Mouse (Mus musculus): ENCODE results near the gene Krt13.

Gene Krt13

GRCm38 (mm10) chr11:100121466-100121865 lies at the start of gene Krt13:
Krt13 (minus strand) TSS chr11:100121566.
- DNase-seq (ENCODE audit: low spot score in 2 of 2) = no peak

DNA sequence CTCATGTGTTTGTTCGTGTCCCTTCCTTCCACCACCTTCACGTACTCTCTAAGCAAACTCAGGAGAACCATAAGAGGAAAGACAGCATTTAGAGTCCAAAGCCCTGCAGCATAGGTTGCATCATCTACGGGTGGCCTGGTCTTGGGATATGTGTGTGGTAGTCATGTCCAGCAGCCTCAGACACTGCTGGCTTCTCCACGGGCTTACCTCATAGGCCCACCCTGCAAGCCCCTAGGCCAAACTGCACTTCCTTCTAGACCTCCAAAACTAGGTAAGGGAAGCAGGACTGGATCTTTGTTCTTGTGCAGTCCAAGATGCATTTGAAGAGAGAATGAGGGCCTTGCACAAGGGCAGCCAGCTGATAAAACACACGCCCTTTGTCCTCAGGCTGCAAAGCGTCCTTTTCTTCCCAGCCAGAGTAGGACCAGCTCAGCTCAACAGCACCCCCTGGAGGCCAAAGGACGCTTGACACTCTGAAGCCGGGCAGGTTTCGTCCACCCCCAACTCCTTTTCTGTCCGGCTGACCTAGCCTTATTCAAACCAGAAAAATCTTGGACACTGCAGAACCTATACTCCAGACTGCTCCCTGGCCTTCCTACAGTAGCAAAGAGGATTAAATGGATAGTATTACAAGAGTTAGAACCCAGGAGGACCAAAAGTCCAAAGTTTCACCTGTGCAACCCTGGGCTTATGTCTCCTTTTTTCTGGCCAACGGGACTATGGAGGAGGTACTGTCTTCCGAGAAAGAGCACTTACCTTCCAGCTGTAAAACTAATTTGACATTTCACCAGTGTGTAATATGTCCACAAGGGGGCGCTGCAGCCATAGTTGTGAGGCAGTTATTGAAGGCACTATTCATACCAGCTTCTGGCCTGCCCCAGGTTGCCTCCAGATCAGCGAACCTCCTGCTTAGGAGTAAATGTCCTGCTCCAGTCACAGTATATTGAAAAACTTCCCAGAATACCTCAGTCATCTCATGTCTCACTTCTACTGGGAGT lies 47.7 kb upstream of the Krt13 start:
- peak; percentile 62 to 88 for DNase-seq (ENCODE audit: low spot score in 2 of 2)

DNA sequence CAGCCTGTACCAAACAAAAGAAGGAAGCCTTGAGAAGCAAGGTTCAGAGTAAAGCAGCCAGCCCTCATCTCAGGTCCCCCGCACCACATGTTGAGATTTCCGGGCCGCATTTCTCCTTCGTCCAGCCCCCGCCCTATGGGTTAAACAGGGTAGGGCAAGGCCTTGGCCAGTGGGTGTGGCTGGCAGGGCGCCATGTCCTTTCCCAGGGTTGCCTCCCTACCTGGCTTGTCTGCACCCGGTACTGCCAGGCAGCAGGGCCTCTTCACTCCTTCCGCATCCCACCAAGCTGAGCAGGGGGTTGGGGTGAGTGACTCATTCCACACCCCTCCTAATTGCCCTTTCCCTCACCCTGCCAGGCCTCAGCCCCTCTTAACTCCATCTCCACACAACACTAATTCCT lies 46.7 kb upstream of the Krt13 start:
- DNase-seq (ENCODE audit: low spot score in 2 of 2) = peak; percentile 76 to 86

DNA sequence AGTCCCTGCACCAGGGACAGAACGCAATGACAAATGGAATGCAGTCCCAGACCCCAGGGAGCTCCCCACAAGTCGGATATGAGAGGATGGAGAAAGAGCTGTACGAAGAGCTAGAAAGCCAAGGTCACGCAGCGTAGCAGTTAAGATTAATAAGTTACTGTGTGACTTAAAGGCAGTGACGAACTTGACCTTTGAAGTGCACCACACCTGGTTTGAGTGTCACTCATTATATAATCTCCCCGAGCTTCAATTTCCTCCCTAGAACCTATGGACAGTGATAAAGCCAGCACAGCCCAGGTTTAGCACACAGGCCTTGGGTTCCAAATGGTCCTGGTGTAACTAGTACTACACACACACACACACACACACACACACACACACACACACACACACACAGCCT lies 43.0 kb upstream of the Krt13 start:
- no peak for DNase-seq (ENCODE audit: low spot score in 2 of 2)

DNA sequence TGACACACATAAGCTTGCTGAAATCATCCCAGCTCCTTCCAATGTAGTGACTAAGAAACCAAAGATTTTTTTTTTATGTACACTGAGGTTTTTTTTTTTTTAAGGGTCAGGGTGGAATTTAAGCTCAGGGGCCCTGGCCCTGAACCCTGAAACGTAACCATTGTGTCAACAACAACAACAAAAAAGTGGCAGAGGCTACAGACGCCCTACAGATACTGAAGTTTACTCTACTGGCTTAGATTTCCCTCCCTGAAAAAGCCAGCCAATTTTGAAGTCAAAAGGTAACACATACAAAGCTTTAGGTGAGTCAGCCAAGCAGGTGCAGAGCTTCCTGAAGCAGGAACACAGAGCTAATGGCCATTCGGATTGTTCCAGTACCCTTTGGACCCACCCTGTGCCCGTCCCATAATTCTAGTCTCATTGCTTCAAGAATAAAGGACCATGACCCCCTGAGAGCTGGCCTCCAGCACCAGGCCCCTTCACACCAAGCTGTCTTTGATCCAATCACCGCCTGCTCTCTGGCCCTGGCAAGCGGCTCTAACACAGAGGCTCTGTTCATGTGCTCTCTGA lies 36.6 kb upstream of the Krt13 start:
- no peak for DNase-seq (ENCODE audit: low spot score in 2 of 2)

DNA sequence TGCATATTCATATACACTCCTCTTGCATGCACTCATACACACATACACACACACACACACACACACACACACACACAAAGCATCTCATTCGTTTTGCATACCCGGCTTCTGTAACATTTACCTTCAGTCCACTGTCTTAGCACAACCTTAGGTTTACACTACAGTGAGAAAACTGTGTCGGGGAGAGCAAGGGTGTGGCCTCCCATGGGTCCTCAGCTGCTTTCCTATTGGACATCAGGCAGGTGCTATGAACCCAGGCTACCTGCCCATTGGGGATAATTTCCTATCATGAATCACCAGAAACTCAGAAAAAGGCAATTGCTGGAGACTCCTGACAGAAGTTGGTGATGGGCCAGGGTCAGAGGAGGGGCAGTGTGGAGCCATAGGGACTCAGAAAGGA lies 36.0 kb upstream of the Krt13 start:
- no peak for DNase-seq (ENCODE audit: low spot score in 2 of 2)

GRCm38 (mm10) chr11:100155497-100156255 lies 34.3 kb upstream of the Krt13 start:
- DNase-seq (ENCODE audit: low spot score in 2 of 2) = no peak

GRCm38 (mm10) chr11:100148615-100149330 lies 27.4 kb upstream of the Krt13 start, which contains the start of gene Krt19:
Krt19 (minus strand) TSS chr11:100148665.
- DNase-seq (ENCODE audit: low spot score in 2 of 2) = no peak

- DNase-seq (ENCODE audit: low spot score in 2 of 2) = no peak
These were observed 26.4 kb upstream of the Krt13 start for GRCm38 (mm10) chr11:100147566-100148353.

DNA sequence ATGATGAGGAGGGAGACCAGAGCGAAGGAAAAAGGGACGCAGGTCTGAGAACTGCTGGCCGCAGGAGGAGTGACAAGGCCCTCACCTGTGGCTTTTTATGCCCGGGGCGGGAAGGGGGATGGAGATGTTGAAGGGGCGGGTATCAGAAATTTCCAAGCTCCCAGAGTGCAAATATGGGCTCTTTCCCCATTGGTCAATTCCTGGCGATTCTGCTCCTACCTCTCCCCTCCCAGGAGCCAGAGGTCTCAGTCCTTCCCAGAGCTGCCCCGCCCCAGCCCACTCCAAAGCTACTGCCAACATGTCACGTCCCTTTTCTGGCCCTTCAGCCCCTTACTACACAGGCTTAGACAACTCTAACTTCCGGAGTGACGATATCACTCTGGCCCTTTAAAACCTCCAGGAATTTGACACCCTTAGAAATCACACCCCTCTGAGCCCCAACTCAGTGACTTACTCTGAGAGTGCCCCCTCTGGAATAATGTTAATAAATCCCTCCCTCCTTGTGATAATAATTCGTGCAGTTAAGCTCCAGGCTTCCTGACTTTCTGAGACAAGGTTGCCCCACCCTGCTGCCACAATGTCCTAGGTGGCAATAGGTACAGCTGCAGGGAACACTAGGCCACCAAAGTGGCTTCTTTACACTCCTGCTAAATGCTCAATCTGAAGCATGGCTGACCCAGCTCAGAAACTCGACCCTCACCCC lies 24.6 kb upstream of the Krt13 start:
- peak; percentile 55 to 77 for DNase-seq (ENCODE audit: low spot score in 2 of 2)

GRCm38 (mm10) chr11:100145104-100145503 lies 23.7 kb upstream of the Krt13 start:
- no peak for DNase-seq (ENCODE audit: low spot score in 2 of 2)

DNA sequence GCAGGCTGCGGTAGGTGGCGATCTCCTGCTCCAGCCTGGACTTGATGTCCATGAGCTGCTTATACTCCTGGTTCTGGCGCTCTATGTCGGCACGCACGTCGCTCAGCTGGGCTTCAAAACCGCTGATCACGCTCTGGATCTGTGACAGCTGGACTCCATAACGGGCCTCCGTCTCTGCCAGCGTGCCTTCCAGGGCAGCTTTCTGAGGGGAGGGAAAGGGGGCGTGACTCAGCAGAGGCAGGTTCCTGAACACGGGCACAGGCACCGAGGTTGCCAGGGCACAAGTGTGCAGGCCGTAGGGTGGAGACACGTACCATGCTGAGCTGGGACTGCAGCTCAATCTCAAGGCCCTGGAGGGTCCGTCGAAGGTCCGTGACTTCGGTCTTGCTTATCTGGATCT lies 19.6 kb upstream of the Krt13 start:
- no peak for DNase-seq (ENCODE audit: low spot score in 2 of 2)

GRCm38 (mm10) chr11:100139391-100139790 lies 18.0 kb upstream of the Krt13 start:
- no peak for DNase-seq (ENCODE audit: low spot score in 2 of 2)

GRCm38 (mm10) chr11:100138809-100139208 lies 17.4 kb upstream of the Krt13 start:
- DNase-seq (ENCODE audit: low spot score in 2 of 2) = no peak

- DNase-seq (ENCODE audit: low spot score in 2 of 2) = no peak
These were observed 16.3 kb upstream of the Krt13 start for GRCm38 (mm10) chr11:100137693-100138092.

- no peak for DNase-seq (ENCODE audit: low spot score in 2 of 2)
These were observed 15.2 kb upstream of the Krt13 start for GRCm38 (mm10) chr11:100136559-100136958.

DNA sequence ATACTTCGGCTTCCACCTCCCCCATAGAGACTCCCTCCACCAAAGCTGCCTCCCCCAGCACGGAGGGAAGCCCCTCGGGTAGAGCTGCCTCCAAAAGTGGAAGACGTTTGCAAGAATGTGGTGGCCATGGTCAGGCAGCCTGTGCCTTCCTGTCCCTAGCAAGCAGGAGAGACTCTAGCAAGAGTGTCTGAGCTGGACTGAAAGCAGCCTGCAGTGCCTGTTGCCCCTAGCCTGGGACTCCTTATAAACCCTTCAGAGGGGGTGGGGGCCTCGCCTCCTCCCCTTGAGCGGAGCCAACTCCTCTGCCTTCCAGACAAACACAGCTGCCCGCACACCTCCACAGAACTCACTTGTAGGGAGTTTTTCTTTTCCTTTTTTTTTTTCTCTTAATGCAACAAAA lies 14.4 kb upstream of the Krt13 start, which contains the start of gene Krt15:
Krt15 (minus strand) TSS at position 198 of the 400 bp plus-strand sequence.
- DNase-seq (ENCODE audit: low spot score in 2 of 2) = no peak

GRCm38 (mm10) chr11:100124901-100125300 lies 3.5 kb upstream of the Krt13 start:
- DNase-seq (ENCODE audit: low spot score in 2 of 2) = no peak

- DNase-seq (ENCODE audit: low spot score in 2 of 2) = no peak
These were observed 1.0 kb downstream of the Krt13 start for GRCm38 (mm10) chr11:100120331-100120730.

DNA sequence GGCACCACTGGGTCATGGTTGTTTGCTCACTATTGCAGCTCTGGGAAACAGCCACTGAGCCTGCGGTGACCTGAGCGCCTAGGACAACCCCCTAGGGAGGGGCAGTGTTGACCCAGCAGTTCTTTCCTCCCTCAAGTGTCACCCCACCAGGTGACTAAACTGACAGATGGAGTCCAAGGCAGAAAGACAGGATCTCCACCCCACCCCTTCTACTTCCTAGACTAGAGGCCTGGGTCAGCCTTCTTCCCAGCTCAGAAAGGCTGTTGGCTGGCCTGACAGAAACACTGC lies 7.7 kb downstream of the Krt13 start:
- DNase-seq (ENCODE audit: low spot score in 2 of 2) = no peak

Measured in urinary bladder, postnatal 4 days (tissue).